Mouse (Mus musculus): ENCODE results near the gene Parva. TPM values are rescaled to one million over a fixed set of nuclear protein-coding genes. Genes with fewer than 3 reads are reported as not detected.

Parva gene
- polyA plus RNA-seq, 1 experiment from 2014 or later: 26.2 TPM

- H3K4me1 ChIP-seq (replicated peaks): peaks cover 10% of the 10 kb centered on the region; the same call in 1 of the 2 replicates
- no peaks in the 10 kb centered on the region for H3K36me3 ChIP-seq
- H3K9me3 ChIP-seq: no peaks in the 10 kb centered on the region
- H3K27ac ChIP-seq (replicated peaks): no peak overlapping the region
- no peak overlapping the region for H3K4me3 ChIP-seq
- WGBS: 43% methylated on average over 6 of the region's 6 CpGs
- H3K4me2 ChIP-seq: no peak overlapping the region
- ATAC-seq (ENCODE audit: low read depth): peak; percentile 43; the same call in 1 of the 2 replicates
- H3K27me3 ChIP-seq: no peaks in the 10 kb centered on the region
- H3K9ac ChIP-seq: no peak overlapping the region
Observed at GRCm38 (mm10) chr7:112400175-112400574, 27.1 kb upstream of the Parva start.

DNA sequence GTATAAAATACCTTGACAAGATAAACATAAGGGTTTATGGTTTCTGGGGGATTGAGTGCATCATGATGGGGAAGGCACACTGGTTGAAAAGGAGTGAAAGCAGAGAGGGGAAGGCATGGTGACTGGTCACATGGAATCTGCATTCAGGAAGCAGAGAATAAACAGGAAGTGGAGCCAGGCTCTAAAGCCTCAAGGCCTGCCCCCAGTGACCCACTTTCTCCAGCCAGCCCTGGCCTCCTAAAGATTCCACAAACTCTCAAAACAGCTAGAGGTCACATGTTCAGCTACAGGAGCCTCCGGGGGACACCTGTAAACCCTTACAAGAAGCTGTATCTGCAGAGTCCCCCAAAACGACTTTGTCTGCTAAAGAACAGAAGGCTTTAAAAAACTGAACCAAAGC is 22.2 kb upstream of the Parva start:
- no peak for ATAC-seq (ENCODE audit: low read depth)
- H3K4me1 ChIP-seq (replicated peaks): no peaks in the 10 kb centered on the region; the same call in 1 of the 2 replicates
- no peak overlapping the region for H3K27ac ChIP-seq (replicated peaks)
- no peaks in the 10 kb centered on the region for H3K27me3 ChIP-seq
- no peaks in the 10 kb centered on the region for H3K36me3 ChIP-seq
- no peak overlapping the region for H3K9ac ChIP-seq
- H3K4me3 ChIP-seq: no peak overlapping the region
- no peaks in the 10 kb centered on the region for H3K9me3 ChIP-seq
- WGBS: 74% methylated on average over 2 of the region's 2 CpGs
- H3K4me2 ChIP-seq: no peak overlapping the region

GRCm38 (mm10) chr7:112405578-112405977 is 21.7 kb upstream of the Parva start:
- no peak overlapping the region for H3K27ac ChIP-seq (replicated peaks)
- ATAC-seq (ENCODE audit: low read depth): no peak
- H3K4me1 ChIP-seq (replicated peaks): no peaks in the 10 kb centered on the region; the same call in 1 of the 2 replicates
- H3K4me2 ChIP-seq: no peak overlapping the region
- no peaks in the 10 kb centered on the region for H3K36me3 ChIP-seq
- 81% methylated on average over 8 of the region's 8 CpGs for WGBS
- H3K9me3 ChIP-seq: no peaks in the 10 kb centered on the region
- H3K9ac ChIP-seq: no peak overlapping the region
- H3K27me3 ChIP-seq: no peaks in the 10 kb centered on the region
- no peak overlapping the region for H3K4me3 ChIP-seq

- Histone ChIP-seq H3K9ac (no peak overlapping the region), H3K27me3 (no peaks in the 10 kb centered on the region), H3K4me1 (replicated peaks) (no peaks in the 10 kb centered on the region; the same call in 1 of the 2 replicates), H3K27ac (replicated peaks) (no peak overlapping the region), H3K4me2 (no peak overlapping the region), H3K4me3 (no peak overlapping the region), H3K9me3 (no peaks in the 10 kb centered on the region), H3K36me3 (no peaks in the 10 kb centered on the region)
- ATAC-seq (ENCODE audit: low read depth): no peak
- 65% methylated on average over 7 of the region's 7 CpGs for WGBS
Observed at GRCm38 (mm10) chr7:112407597-112407996, 19.7 kb upstream of the Parva start.

- Histone ChIP-seq H3K27me3 (no peaks in the 10 kb centered on the region), H3K9me3 (no peaks in the 10 kb centered on the region), H3K4me1 (replicated peaks) (no peaks in the 10 kb centered on the region; the same call in 1 of the 2 replicates), H3K4me2 (no peak overlapping the region), H3K4me3 (no peak overlapping the region), H3K36me3 (no peaks in the 10 kb centered on the region), H3K9ac (no peak overlapping the region), H3K27ac (replicated peaks) (no peak overlapping the region)
- 84% methylated on average over 3 of the region's 3 CpGs for WGBS
- no peak for ATAC-seq (ENCODE audit: low read depth)
Observed at GRCm38 (mm10) chr7:112409991-112410390, 17.3 kb upstream of the Parva start.

DNA sequence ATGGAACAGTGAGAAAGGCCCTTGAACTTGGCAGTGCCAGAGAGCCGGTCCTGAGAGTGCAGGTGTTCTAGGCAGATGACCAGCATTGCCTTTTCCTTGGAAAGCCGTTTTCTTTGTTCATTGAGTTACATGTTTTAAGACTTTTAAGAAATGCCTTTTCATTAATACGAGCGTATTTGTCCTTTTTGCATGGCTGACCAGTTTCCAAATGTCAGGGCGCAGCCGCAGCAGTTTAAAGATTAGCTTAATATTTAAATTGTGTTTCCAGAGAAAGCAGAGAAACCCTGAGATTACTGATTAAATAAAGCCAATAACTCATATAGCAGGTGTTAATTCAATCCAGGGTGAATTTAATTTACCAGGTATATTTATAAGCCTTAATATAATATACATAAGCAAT is 14.0 kb upstream of the Parva start:
- 0 out of 2 replicates have a peak, but pooled peaks cover 6% of the 10 kb centered on the region for H3K27me3 ChIP-seq
- H3K4me2 ChIP-seq: no peak overlapping the region
- H3K4me3 ChIP-seq: no peak overlapping the region
- peaks cover 21% of the 10 kb centered on the region for H3K4me1 ChIP-seq (replicated peaks)
- no peaks in the 10 kb centered on the region for H3K9me3 ChIP-seq
- no peak overlapping the region for H3K27ac ChIP-seq (replicated peaks)
- no peak for ATAC-seq (ENCODE audit: low read depth)
- WGBS: 72% methylated on average over 6 of the region's 6 CpGs
- H3K9ac ChIP-seq: no peak overlapping the region
- H3K36me3 ChIP-seq: no peaks in the 10 kb centered on the region

DNA sequence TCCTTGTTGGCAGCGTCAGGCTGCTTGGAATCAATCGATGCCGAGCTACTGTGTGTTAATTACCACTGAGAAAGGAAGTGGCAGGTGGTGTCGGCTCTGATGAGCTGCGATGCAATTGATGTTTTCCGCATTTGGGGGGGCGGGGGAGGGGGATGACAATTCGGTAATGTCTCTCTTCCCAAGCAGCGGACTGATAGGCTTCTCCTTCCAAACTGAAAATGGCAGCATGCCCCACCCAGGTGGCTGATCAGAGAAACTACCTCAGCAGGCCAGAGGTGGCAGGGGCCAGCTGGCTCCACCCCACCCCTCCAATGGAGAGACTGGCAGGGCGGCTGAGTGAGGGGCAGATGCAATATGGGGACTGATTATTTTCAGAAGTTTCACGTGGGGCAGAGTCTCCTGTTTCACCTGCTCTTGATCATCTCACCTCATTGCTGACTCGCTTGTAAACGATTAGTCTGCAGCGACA is 11.2 kb upstream of the Parva start:
- Histone ChIP-seq H3K4me2 (peak overlapping the region; percentile 44), H3K9ac (peak overlapping the region; percentile 46), H3K27ac (replicated peaks) (peak overlapping the region; percentile 54; the same call in 1 of the 2 replicates), H3K4me1 (replicated peaks) (peaks cover 21% of the 10 kb centered on the region), H3K4me3 (peak overlapping the region; percentile 6; the same call in 1 of the 2 replicates), H3K9me3 (no peaks in the 10 kb centered on the region), H3K27me3 (0 out of 2 replicates have a peak, but pooled peaks cover 6% of the 10 kb centered on the region), H3K36me3 (no peaks in the 10 kb centered on the region)
- WGBS: 19% methylated on average over 14 of the region's 14 CpGs
- peak; percentile 49; the same call in 1 of the 2 replicates for ATAC-seq (ENCODE audit: low read depth)

- Histone ChIP-seq H3K27me3 (0 out of 2 replicates have a peak, but pooled peaks cover 6% of the 10 kb centered on the region), H3K4me1 (replicated peaks) (peaks cover 21% of the 10 kb centered on the region), H3K9ac (no peak overlapping the region), H3K4me3 (no peak overlapping the region), H3K36me3 (no peaks in the 10 kb centered on the region), H3K27ac (replicated peaks) (no peak overlapping the region), H3K4me2 (peak overlapping the region; percentile 44; the same call in 1 of the 2 replicates), H3K9me3 (no peaks in the 10 kb centered on the region)
- 18% methylated on average over 7 of the region's 7 CpGs for WGBS
- ATAC-seq (ENCODE audit: low read depth): peak; percentile 12; the same call in 1 of the 2 replicates
Observed at GRCm38 (mm10) chr7:112416730-112417513, 10.4 kb upstream of the Parva start.

- Histone ChIP-seq H3K36me3 (no peaks in the 10 kb centered on the region), H3K9ac (no peak overlapping the region), H3K4me3 (no peak overlapping the region), H3K4me1 (replicated peaks) (peaks cover 21% of the 10 kb centered on the region), H3K4me2 (no peak overlapping the region), H3K9me3 (no peaks in the 10 kb centered on the region), H3K27ac (replicated peaks) (no peak overlapping the region), H3K27me3 (0 out of 2 replicates have a peak, but pooled peaks cover 6% of the 10 kb centered on the region)
- no peak for ATAC-seq (ENCODE audit: low read depth)
- WGBS: 76% methylated on average over 4 of the region's 4 CpGs
Observed at GRCm38 (mm10) chr7:112417598-112417997, 9.7 kb upstream of the Parva start.

DNA sequence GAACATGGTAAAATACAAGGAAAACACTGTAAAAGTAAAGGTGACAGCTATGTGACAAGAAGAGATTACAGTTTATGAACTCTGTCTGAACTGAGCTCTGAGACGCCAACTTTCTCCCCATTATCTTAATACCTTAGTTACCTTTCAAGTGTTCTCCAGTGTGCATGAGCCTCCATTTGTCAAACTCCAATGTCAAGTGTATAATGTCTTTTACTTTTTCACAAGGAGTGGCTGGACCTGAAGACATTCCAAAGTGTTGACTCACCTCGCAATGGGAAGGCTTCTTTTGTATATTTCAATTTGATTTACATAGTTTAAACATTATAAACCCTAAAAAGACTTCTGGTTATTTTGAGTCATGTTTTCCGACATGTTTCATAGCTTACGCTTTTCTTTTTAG is 3.9 kb upstream of the Parva start:
- 89% methylated on average over 4 of the region's 4 CpGs for WGBS
- Histone ChIP-seq H3K4me3 (no peak overlapping the region), H3K36me3 (no peaks in the 10 kb centered on the region)

DNA sequence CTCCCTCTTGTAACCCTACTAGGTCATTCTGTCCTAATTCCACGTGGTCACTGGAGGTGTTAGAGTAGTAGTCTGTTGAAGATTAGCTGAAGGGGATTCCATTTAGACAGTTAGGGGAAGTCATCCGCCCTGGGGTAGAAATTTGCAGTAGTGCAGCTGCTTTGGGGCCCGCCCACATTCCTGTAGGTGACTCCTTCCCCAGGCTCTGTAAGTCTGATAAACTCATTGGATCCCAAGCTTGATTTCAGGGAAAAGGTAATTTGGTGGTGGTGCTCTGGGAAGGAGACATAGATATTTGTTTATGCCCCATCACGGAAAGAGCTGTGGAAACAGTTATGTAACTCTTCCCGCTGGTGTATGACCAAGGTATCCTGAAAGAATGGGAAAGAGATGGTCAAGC is 494 bp upstream of the Parva start:
- Histone ChIP-seq H3K9ac (no peak overlapping the region), H3K4me3 (no peak overlapping the region)
- WGBS: 62% methylated on average over 5 of the region's 5 CpGs

More for the DNA sequence above, 3.9 kb upstream of the Parva start:
- ATAC-seq (ENCODE audit: low read depth): no peak
- H3K9me3 ChIP-seq: no peaks in the 10 kb centered on the region
- H3K4me1 ChIP-seq (replicated peaks): peaks cover 13% of the 10 kb centered on the region
- no peak overlapping the region for H3K4me2 ChIP-seq
- peaks cover 11% of the 10 kb centered on the region; the same call in 1 of the 2 replicates for H3K27me3 ChIP-seq
- no peak overlapping the region for H3K9ac ChIP-seq
- H3K27ac ChIP-seq (replicated peaks): no peak overlapping the region

GRCm38 (mm10) chr7:112428158-112428535 is 842 bp downstream of the Parva start:
- Histone ChIP-seq H3K36me3 (no peaks in the 10 kb centered on the region), H3K9me3 (no peaks in the 10 kb centered on the region), H3K4me3 (peak overlapping the region; percentile 67), H3K9ac (peak overlapping the region; percentile 83), H3K27ac (replicated peaks) (peak overlapping the region; percentile 91), H3K4me2 (peak overlapping the region; percentile 91), H3K27me3 (peaks cover 11% of the 10 kb centered on the region; the same call in 1 of the 2 replicates), H3K4me1 (replicated peaks) (peaks cover 21% of the 10 kb centered on the region)
- peak; percentile 87 for ATAC-seq (ENCODE audit: low read depth)
- WGBS: under 1% methylated on average over 22 of the region's 22 CpGs

More for the DNA sequence above, 494 bp upstream of the Parva start:
- no peaks in the 10 kb centered on the region for H3K9me3 ChIP-seq
- H3K27me3 ChIP-seq: peaks cover 11% of the 10 kb centered on the region; the same call in 1 of the 2 replicates
- peaks cover 21% of the 10 kb centered on the region for H3K4me1 ChIP-seq (replicated peaks)
- H3K4me2 ChIP-seq: peak overlapping the region; percentile 91
- no peak for ATAC-seq (ENCODE audit: low read depth)
- H3K27ac ChIP-seq (replicated peaks): no peak overlapping the region
- no peaks in the 10 kb centered on the region for H3K36me3 ChIP-seq

Measured in neural tube, embryonic 13.5 days (tissue).